Mouse (Mus musculus) midbrain, embryonic 15.5 days (tissue): ENCODE measurements around the gene Tnfaip6. TPM values are rescaled to one million over a fixed set of nuclear protein-coding genes. Genes with fewer than 3 reads are reported as not detected.
A peak's percentile ranks its signal among the peaks of the same experiment; 100 is the strongest.

Experiments used
- ATAC-seq: fragments of 200-750 bp; cut with Nextera tagmentation; replicated peaks from 2 replicates; pipeline ENCODE4 v1.8.0; 2017; ENCODE audit warnings: moderate TSS enrichment
- H3K27ac ChIP-seq: fragments of 300-500 bp; sonication (generic); 2 replicates; pipeline ENCODE4 v1.5.1; 2015; ENCODE audit warnings: mild to moderate bottlenecking, inconsistent platforms
- H3K27me3 ChIP-seq: fragments of 300-500 bp; sonication (generic); replicated peaks from 2 replicates; pipeline ENCODE4 v1.6.1; 2015; ENCODE audit warnings: inconsistent platforms
- H3K36me3 ChIP-seq: fragments of 300-500 bp; sonication (generic); replicated peaks from 2 replicates; pipeline ENCODE4 v1.6.1; 2015; ENCODE audit warnings: inconsistent platforms
- H3K4me1 ChIP-seq: fragments of 300-500 bp; sonication (generic); 2 replicates; pipeline ENCODE4 v1.6.1; 2015; ENCODE audit warnings: inconsistent platforms
- H3K4me2 ChIP-seq: fragments of 300-500 bp; sonication (generic); 2 replicates; pipeline ENCODE4 v1.6.1; 2015; ENCODE audit warnings: inconsistent platforms, mild to moderate bottlenecking, moderate library complexity
- H3K4me3 ChIP-seq: fragments of 300-500 bp; sonication (generic); 2 replicates; pipeline ENCODE4 v1.5.1; 2015; ENCODE audit warnings: mild to moderate bottlenecking, inconsistent platforms
- H3K9ac ChIP-seq: fragments of 300-500 bp; sonication (generic); 2 replicates; pipeline ENCODE4 v1.6.1; 2015; ENCODE audit warnings: mild to moderate bottlenecking, inconsistent platforms
- H3K9me3 ChIP-seq: fragments of 300-500 bp; sonication (generic); 2 replicates; pipeline ENCODE4 v1.6.1; 2016; ENCODE audit warnings: inconsistent platforms
- WGBS: fragments of 180-500 bp; shearing (Covaris S2); methylation state at CpG from one replicate; pipeline ENCODE4 v1.1.7; 2015; ENCODE audit warnings: mixed read lengths; 5-methylcytosine and 5-hydroxymethylcytosine counted together
- polyA plus RNA-seq: library from polyadenylated mRNA; unstranded; fragments of >200 nt; fragmentation: Nextera tagmentation; extraction: Ambion mirVana; gene quantifications from 2 replicates; pipeline ENCODE4 v1.2.1, GENCODE M21; 2015

The Tnfaip6 gene
- polyA plus RNA-seq, 1 experiment from 2014 or later: 3.2 TPM

DNA sequence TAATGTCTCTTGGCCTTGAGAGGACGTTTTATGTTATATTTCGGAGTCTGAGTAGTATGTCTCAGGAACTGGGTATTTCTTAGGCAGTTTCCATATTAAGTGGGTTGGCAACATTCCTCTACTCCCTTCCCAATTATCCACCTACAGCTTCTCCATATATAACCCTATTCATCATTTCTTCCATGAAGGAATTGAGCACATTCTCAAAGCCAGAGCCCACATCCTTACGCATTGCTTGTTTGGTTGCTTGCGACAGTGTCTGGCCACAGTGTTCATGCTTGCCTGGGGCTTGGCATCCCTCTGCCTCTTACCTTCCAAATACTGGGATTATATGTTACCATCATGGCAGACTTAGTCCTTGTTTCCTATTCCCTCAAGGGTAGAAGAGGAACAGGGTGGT is 3.2 kb upstream of the Tnfaip6 start:
- WGBS: 91% methylated on average over 4 of the region's 4 CpGs
- H3K4me3 ChIP-seq: no peak overlapping the region
- ATAC-seq: no peak
- H3K9me3 ChIP-seq: no peaks in the 10 kb centered on the region
- no peak overlapping the region for H3K9ac ChIP-seq
- no peaks in the 10 kb centered on the region for H3K27me3 ChIP-seq
- H3K4me2 ChIP-seq: no peak overlapping the region
- H3K27ac ChIP-seq: no peak overlapping the region
- H3K36me3 ChIP-seq: no peaks in the 10 kb centered on the region
- peaks cover 6% of the 10 kb centered on the region for H3K4me1 ChIP-seq

DNA sequence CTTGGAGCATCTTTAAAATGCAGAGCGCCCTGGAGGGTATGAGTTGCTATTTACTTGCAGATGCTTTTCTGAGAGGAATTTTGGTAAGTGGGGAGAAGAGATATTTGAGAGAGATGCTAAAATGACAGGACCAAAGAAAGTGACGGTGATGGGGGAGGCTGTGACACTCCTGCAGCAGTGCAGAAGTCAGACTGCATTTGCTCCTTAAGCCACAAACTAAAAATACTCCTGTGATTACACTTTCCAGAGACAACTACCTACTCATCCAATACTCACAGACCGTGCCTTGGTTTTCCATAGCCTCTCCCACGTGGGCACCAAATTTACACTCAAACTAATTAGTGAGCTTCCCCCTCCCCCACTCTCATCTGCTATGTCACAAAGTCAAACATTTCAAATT is 2.7 kb upstream of the Tnfaip6 start:
- no peak overlapping the region for H3K27ac ChIP-seq
- H3K9me3 ChIP-seq: no peaks in the 10 kb centered on the region
- no peak overlapping the region for H3K4me3 ChIP-seq
- H3K27me3 ChIP-seq: no peaks in the 10 kb centered on the region
- H3K4me1 ChIP-seq: peaks cover 6% of the 10 kb centered on the region
- H3K36me3 ChIP-seq: no peaks in the 10 kb centered on the region
- 79% methylated on average over 4 of the region's 4 CpGs for WGBS
- ATAC-seq: no peak
- no peak overlapping the region for H3K9ac ChIP-seq
- H3K4me2 ChIP-seq: no peak overlapping the region

DNA sequence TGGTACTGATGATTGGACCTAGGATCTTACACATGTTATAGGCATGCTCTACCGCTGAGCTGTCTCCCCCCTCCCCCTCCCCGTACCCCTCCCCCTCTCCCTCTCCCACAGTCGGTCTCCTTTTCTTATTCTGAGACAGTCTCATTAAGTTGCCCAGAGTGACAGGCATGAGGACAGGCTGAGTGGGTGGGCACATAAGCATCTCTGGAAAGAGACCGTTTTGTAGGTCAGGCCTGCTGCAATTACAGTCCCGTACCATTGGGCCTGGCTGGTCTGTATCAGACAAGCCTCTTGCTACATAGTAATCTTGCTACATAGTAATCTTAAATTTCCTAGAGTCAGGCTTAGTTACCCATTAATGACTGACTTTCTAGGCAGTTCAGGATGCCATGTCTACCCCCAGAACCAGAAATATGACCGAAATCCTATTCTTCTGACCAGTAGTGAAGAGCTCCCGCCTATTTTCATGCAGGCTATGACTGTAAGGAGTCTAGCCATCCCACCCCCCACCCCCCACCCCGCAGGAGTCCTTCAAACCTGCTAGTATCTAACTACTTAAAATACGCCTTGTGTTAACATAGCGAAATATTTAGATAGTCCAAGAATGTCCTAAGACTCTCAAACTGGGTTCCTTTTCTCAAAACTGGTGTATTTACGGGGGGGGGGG is 747 bp upstream of the Tnfaip6 start:
- no peaks in the 10 kb centered on the region for H3K9me3 ChIP-seq
- H3K27me3 ChIP-seq: no peaks in the 10 kb centered on the region
- H3K27ac ChIP-seq: no peak overlapping the region
- no peaks in the 10 kb centered on the region for H3K36me3 ChIP-seq
- no peak overlapping the region for H3K9ac ChIP-seq
- WGBS: 39% methylated on average over 9 of the region's 11 CpGs
- H3K4me1 ChIP-seq: peaks cover 6% of the 10 kb centered on the region
- ATAC-seq: peak; percentile 67
- no peak overlapping the region for H3K4me3 ChIP-seq
- H3K4me2 ChIP-seq: no peak overlapping the region; the same call in 1 of the 2 replicates

DNA sequence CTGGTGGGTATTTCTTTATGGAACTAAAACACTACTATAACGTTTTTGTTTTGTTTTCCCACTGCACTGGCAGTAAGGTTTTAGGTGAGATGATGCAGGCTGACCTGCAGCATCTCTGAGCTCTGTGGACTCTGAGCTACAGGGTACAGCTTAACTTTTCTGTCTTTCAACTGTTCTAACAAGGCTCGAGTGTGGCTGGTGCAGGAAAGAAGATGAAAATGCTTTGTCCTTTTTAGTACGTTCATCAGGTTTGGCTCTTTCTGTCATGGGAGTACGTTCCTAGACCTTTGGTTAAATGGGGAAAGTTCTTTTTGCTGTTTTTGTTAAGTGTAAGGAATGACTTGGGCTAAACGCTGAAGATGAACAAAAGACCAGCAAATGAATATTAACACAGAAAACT is 749 bp downstream of the Tnfaip6 start:
- Histone ChIP-seq H3K9ac (no peak overlapping the region), H3K27ac (no peak overlapping the region), H3K36me3 (no peaks in the 10 kb centered on the region), H3K4me3 (no peak overlapping the region), H3K27me3 (no peaks in the 10 kb centered on the region), H3K4me2 (peak overlapping the region; percentile 77), H3K9me3 (no peaks in the 10 kb centered on the region), H3K4me1 (peaks cover 6% of the 10 kb centered on the region)
- no peak for ATAC-seq
- WGBS: 25% methylated on average over 5 of the region's 5 CpGs

DNA sequence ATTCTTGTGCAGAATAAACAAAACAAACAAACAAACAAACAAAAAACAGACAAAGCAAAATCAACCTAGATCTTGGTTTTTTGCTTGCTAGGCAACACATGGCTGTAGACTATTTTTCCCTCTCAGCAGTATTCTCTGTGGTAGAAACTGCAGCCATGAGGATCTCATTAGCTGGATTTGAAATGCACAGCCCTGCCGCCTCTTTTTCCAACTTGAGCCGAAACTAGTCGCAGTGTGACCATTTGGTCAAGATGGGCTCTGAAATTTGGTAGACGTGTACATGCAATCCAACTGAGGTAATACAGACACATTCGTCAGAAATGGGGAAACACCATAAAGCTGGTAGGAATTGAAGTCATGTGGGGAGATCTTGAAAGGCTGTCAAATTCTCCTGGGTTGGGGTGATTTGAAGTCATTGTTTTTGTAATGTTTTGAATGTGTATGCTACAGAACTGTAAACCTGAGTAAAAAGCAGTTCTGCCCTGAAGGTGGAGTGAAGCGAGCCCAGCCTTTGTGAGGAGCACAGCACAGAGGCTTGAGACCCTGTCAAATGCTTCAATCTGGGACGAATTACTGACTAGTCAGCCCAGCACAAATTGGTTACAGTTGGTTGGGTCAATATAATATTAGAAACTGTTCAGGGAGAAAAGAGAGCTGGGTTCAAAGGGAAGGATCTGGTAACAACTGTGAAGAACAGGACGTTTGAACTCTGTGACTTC is 1.4 kb downstream of the Tnfaip6 start:
- Histone ChIP-seq H3K27ac (no peak overlapping the region), H3K27me3 (no peaks in the 10 kb centered on the region), H3K4me1 (peaks cover 6% of the 10 kb centered on the region), H3K4me3 (no peak overlapping the region), H3K4me2 (peak overlapping the region; percentile 17; the same call in 1 of the 2 replicates), H3K9ac (no peak overlapping the region), H3K9me3 (no peaks in the 10 kb centered on the region), H3K36me3 (no peaks in the 10 kb centered on the region)
- 31% methylated on average over 8 of the region's 8 CpGs for WGBS
- no peak for ATAC-seq

DNA sequence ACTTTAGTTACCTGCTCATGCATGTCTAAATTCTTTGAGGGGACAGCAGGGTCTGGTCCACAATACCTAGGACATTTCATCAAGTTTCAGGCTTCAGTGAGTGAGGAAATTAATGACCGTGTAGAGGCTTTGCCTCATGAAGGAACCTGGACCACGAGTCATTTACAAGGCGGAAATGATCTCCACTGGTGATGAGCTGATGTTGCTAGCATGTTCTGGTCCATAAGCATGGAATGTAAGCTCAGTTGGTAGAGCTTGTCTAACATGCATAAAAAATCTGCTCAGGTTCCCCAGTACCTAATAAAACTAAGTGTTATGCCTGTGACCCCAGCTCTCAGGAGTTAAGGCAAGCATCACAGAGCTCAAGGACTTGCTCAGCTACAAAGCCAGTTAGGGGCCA is 4.3 kb downstream of the Tnfaip6 start:
- ATAC-seq: no peak
- Histone ChIP-seq H3K4me3 (no peak overlapping the region), H3K27ac (no peak overlapping the region), H3K9ac (no peak overlapping the region), H3K4me2 (no peak overlapping the region), H3K36me3 (no peaks in the 10 kb centered on the region), H3K4me1 (peaks cover 6% of the 10 kb centered on the region), H3K9me3 (no peaks in the 10 kb centered on the region), H3K27me3 (no peaks in the 10 kb centered on the region)
- 78% methylated on average over 3 of the region's 3 CpGs for WGBS

DNA sequence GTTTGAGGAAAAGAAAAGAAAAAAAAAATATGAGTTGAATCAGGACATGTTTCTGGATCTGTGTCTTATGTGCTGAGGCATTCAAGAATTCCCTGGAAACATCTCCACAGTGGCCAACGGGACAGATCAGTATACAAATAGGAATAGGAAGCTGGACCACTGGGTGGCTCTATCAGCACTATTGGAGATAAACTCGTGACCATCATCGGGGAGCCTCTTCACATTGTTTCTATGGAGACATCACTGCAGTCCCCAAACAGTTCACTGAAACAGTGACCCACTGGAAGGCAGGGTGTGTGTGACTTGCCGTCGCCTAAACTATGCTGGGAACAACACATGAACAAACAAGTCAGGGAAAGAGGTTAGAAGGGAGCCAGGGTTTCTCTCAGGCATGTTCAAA is 4.9 kb downstream of the Tnfaip6 start:
- 65% methylated on average over 5 of the region's 5 CpGs for WGBS
- no peak for ATAC-seq
- no peaks in the 10 kb centered on the region for H3K9me3 ChIP-seq

DNA sequence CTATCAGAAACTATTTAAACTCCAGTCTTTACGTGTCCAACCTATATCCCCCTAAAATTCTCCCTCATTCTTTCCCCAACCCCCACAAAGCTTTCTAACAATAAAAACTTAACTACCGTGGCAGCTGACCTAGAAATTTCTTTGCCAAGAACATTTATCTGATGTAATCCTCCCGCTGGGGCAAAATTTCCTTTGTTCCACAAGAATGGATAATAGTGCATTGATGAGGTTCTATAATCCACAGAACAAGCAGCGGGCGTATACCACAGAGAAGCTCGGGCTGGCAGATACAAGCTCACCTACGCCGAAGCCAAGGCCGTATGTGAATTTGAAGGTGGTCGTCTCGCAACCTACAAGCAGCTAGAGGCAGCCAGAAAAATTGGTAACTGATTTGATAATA is 5.7 kb downstream of the Tnfaip6 start:
- Histone ChIP-seq H3K4me1 (no peaks in the 10 kb centered on the region), H3K4me2 (no peak overlapping the region), H3K27me3 (no peaks in the 10 kb centered on the region), H3K27ac (no peak overlapping the region), H3K4me3 (no peak overlapping the region), H3K9ac (no peak overlapping the region), H3K9me3 (no peaks in the 10 kb centered on the region), H3K36me3 (no peaks in the 10 kb centered on the region)
- WGBS: 65% methylated on average over 11 of the region's 11 CpGs
- no peak for ATAC-seq

More for the DNA sequence above, 4.9 kb downstream of the Tnfaip6 start:
- no peak overlapping the region for H3K27ac ChIP-seq
- peaks cover 5% of the 10 kb centered on the region for H3K4me1 ChIP-seq
- H3K27me3 ChIP-seq: no peaks in the 10 kb centered on the region
- no peaks in the 10 kb centered on the region for H3K36me3 ChIP-seq
- no peak overlapping the region for H3K9ac ChIP-seq
- H3K4me3 ChIP-seq: no peak overlapping the region
- no peak overlapping the region for H3K4me2 ChIP-seq

DNA sequence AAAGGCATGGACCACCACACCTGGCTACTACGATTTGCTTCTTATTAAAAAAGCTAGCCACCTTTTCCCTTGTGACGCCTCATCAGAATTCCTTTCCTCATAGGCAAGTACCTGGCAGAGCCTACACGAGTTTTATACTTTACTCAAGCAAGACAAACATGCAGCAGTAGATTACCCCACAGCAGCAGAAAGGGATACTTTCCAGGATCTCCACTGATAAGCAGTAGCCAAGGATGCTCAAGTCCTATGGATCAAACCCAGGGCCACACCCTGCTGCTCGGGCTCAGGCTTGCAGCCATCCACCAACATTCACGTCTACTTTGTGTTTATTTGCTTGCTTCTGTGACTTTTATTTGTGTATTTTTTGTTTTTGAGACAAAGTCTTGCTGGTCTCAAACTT is 8.2 kb downstream of the Tnfaip6 start:
- no peaks in the 10 kb centered on the region for H3K27me3 ChIP-seq
- H3K4me1 ChIP-seq: no peaks in the 10 kb centered on the region
- H3K27ac ChIP-seq: no peak overlapping the region
- H3K4me3 ChIP-seq: no peak overlapping the region
- H3K4me2 ChIP-seq: no peak overlapping the region
- H3K9me3 ChIP-seq: no peaks in the 10 kb centered on the region
- H3K36me3 ChIP-seq: no peaks in the 10 kb centered on the region
- H3K9ac ChIP-seq: no peak overlapping the region
- WGBS: 91% methylated on average over 5 of the region's 5 CpGs
- ATAC-seq: no peak

DNA sequence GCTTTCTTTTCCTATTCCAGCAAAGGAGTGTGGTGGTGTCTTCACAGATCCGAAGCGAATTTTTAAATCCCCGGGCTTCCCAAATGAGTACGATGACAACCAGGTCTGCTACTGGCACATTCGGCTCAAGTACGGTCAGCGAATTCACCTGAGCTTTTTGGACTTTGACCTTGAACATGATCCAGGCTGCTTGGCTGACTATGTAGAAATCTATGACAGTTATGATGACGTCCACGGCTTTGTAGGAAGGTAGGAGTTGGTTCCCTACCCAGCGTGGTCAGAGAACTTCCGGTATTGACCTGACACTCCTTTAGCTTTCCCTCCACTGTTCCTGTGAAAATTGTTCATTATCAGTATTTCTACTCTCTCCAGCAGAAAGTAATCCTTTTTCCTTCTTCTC is 13.0 kb downstream of the Tnfaip6 start:
- no peak for ATAC-seq
- WGBS: 96% methylated on average over 11 of the region's 11 CpGs

DNA sequence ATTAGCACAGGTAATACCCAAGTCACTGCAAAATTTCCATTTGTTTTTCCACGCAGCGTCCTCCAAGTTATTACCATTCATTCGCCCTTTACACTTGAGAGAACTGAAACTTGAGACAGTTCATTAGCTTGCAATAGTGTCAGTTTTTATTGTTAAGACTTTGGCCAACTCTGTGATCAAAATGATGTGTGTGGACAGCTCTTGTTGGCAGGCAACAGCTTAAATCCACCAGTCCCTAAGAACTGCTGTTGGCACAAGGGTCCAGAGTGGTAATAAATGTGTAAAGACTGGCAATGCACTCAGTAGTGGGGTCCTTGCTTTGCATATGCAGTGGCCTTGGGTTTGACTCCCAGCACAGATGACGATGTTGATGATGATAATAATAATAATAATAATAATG is 14.5 kb downstream of the Tnfaip6 start:
- Histone ChIP-seq H3K27me3 (no peaks in the 10 kb centered on the region), H3K9me3 (no peaks in the 10 kb centered on the region), H3K4me2 (no peak overlapping the region), H3K4me1 (no peaks in the 10 kb centered on the region), H3K4me3 (no peak overlapping the region), H3K27ac (no peak overlapping the region), H3K9ac (no peak overlapping the region), H3K36me3 (no peaks in the 10 kb centered on the region)
- no peak for ATAC-seq
- WGBS: 77% methylated on average over 4 of the region's 4 CpGs

More for the DNA sequence above, 13.0 kb downstream of the Tnfaip6 start:
- Histone ChIP-seq H3K27ac (no peak overlapping the region), H3K9me3 (no peaks in the 10 kb centered on the region), H3K9ac (no peak overlapping the region), H3K4me3 (no peak overlapping the region), H3K36me3 (no peaks in the 10 kb centered on the region), H3K4me1 (no peaks in the 10 kb centered on the region), H3K27me3 (no peaks in the 10 kb centered on the region), H3K4me2 (no peak overlapping the region)

DNA sequence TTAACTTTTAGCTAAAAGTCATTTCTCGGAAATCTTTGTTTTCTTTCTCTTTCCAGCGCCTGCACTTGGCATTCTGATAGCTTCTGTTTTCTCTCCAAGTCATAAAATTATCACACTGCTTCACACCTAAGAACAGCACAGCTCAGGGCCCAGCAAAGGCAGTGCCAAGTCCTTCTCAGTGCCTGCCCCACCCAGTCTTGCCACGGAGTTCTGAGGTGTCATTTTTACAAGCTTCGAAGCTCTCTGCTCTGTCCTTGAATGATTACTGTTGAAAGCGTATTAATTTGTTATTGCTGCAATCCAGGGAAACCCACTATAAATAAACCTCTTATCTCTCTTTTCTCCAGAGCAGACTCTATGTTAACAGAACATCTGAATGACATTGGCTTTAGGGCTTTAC is 15.7 kb downstream of the Tnfaip6 start:
- no peaks in the 10 kb centered on the region for H3K27me3 ChIP-seq
- no peaks in the 10 kb centered on the region for H3K36me3 ChIP-seq
- no peak overlapping the region for H3K9ac ChIP-seq
- H3K27ac ChIP-seq: no peak overlapping the region
- 61% methylated on average over 5 of the region's 5 CpGs for WGBS
- ATAC-seq: no peak
- no peaks in the 10 kb centered on the region for H3K9me3 ChIP-seq
- H3K4me2 ChIP-seq: no peak overlapping the region
- no peaks in the 10 kb centered on the region for H3K4me1 ChIP-seq
- no peak overlapping the region for H3K4me3 ChIP-seq

DNA sequence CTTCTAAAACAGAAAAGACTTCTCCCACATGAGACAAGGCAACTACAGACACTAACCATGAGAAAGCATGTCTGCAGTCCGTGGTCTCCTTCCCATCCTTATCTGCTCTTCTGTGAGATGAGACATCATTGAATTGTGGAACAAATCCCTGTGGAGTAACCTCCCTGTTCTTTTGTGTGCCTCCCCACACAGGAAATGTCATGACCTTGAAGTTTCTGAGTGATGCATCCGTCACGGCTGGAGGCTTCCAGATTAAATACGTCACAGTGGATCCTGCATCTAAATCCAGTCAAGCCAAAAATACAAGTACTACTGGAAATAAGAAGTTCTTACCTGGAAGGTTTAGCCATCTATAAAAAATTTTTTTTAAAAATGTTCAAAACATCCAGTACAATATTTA is 17.8 kb downstream of the Tnfaip6 start:
- Histone ChIP-seq H3K36me3 (no peaks in the 10 kb centered on the region), H3K4me3 (no peak overlapping the region), H3K27ac (no peak overlapping the region), H3K4me2 (no peak overlapping the region), H3K4me1 (no peaks in the 10 kb centered on the region), H3K9me3 (no peaks in the 10 kb centered on the region), H3K9ac (no peak overlapping the region), H3K27me3 (no peaks in the 10 kb centered on the region)
- ATAC-seq: no peak
- WGBS: 12% methylated on average over 4 of the region's 4 CpGs
